Mouse (Mus musculus) limb, embryonic 14.5 days (tissue): ENCODE measurements around the gene Rtn4. TPM values are rescaled to one million over a fixed set of nuclear protein-coding genes. Genes with fewer than 3 reads are reported as not detected.

Source experiments
- ATAC-seq: fragments of 200-750 bp; cut with Nextera tagmentation; 2 replicates; pipeline ENCODE4 v1.8.0; 2017; ENCODE audit warnings: low read depth, moderate number of reproducible peaks, moderate TSS enrichment; ENCODE audit not compliant: low FRiP score
- DNase-seq: peaks from one replicate; pipeline ENCODE4 v3.0.0-alpha.2; 2015; ENCODE audit warnings: low spot score
- H3K27ac ChIP-seq: fragments of 300-500 bp; sonication (generic); replicated peaks from 2 replicates; pipeline ENCODE4 v1.5.1; 2014; ENCODE audit warnings: low read depth, mild to moderate bottlenecking, low read length, moderate library complexity, mixed read lengths
- H3K27me3 ChIP-seq: fragments of 300-500 bp; sonication (generic); 2 replicates; pipeline ENCODE4 v1.6.1; 2014; ENCODE audit warnings: low read length, mixed read lengths; ENCODE audit not compliant: control insufficient read depth, insufficient read depth
- H3K36me3 ChIP-seq: fragments of 300-500 bp; sonication (generic); 2 replicates; pipeline ENCODE4 v1.6.1; 2014; ENCODE audit warnings: mild to moderate bottlenecking, low read length, moderate library complexity, mixed read lengths; ENCODE audit not compliant: control insufficient read depth, insufficient read depth
- H3K4me1 ChIP-seq: fragments of 300-500 bp; sonication (generic); 2 replicates; pipeline ENCODE4 v1.6.1; 2014; ENCODE audit warnings: antibody characterized with exemption, low read length, mixed read lengths; ENCODE audit not compliant: control insufficient read depth, insufficient read depth
- H3K4me2 ChIP-seq: fragments of 300-500 bp; sonication (generic); replicated peaks from 2 replicates; pipeline ENCODE4 v1.6.1; 2014; ENCODE audit warnings: low read depth, mild to moderate bottlenecking, low read length, moderate library complexity; ENCODE audit not compliant: severe bottlenecking
- H3K4me3 ChIP-seq: fragments of 300-500 bp; sonication (generic); replicated peaks from 2 replicates; pipeline ENCODE4 v1.5.1; 2014; ENCODE audit warnings: low read length
- H3K9ac ChIP-seq: fragments of 300-500 bp; sonication (generic); 2 replicates; pipeline ENCODE4 v1.6.1; 2014; ENCODE audit warnings: mild to moderate bottlenecking, low read depth, low read length, moderate library complexity; ENCODE audit not compliant: severe bottlenecking
- H3K9me3 ChIP-seq: fragments of 300-500 bp; sonication (generic); 2 replicates; pipeline ENCODE4 v1.6.1; 2016; ENCODE audit warnings: low read length; ENCODE audit not compliant: control insufficient read depth
- POLR2A ChIP-seq: fragments of 200-500 bp; IDR thresholded peaks from 2 replicates; pipeline ENCODE4 v1.8.0; 2012; ENCODE audit warnings: inconsistent platforms, mild to moderate bottlenecking, moderate library complexity, borderline replicate concordance; ENCODE audit not compliant: insufficient read depth, insufficient read length; ENCODE audit errors: extremely low read depth
- WGBS: fragments of 180-500 bp; shearing (Covaris S2); extraction: QIAGEN DNeasy Blood & Tissue Kit; methylation state at CpG from one replicate; pipeline ENCODE4 v1.1.7; 2014; 5-methylcytosine and 5-hydroxymethylcytosine counted together
- polyA plus RNA-seq, 2 experiments: library from polyadenylated mRNA; depleted of rRNA in 1 of 2; stranded (reverse) in 1 of 2; unstranded in 1 of 2; fragments of >200 nt; fragmentation: Nextera tagmentation in 1 of 2; extraction: Ambion mirVana in 1 of 2; gene quantifications; 2 replicates each; pipeline versions ENCODE4 v1.2.1 to v1.2.3; 2012 to 2014

Gene Rtn4
- polyA plus RNA-seq, 2 experiments: 74.5 to 212 TPM

GRCm38 (mm10) chr11:29758617-29759016, 65.9 kb downstream of the Rtn4 start:
- DNase-seq: no peak
- no peak overlapping the region for H3K4me3 ChIP-seq
- ATAC-seq: no peak
- no peaks in the 10 kb centered on the region for H3K9me3 ChIP-seq
- H3K4me2 ChIP-seq: no peak overlapping the region
- H3K27me3 ChIP-seq: no peaks in the 10 kb centered on the region
- WGBS: 88% methylated on average over 5 of the region's 5 CpGs
- no peak overlapping the region for H3K9ac ChIP-seq
- H3K4me1 ChIP-seq: no peaks in the 10 kb centered on the region
- no peak for TF ChIP-seq POLR2A
- no peaks in the 10 kb centered on the region for H3K36me3 ChIP-seq
- no peak overlapping the region for H3K27ac ChIP-seq

- H3K27me3 ChIP-seq: no peaks in the 10 kb centered on the region
- no peak for TF ChIP-seq POLR2A
- 89% methylated on average over 9 of the region's 9 CpGs for WGBS
- H3K9me3 ChIP-seq: no peaks in the 10 kb centered on the region
- no peak overlapping the region for H3K4me3 ChIP-seq
- no peak overlapping the region for H3K4me2 ChIP-seq
- no peak overlapping the region for H3K27ac ChIP-seq
- no peaks in the 10 kb centered on the region for H3K4me1 ChIP-seq
- no peaks in the 10 kb centered on the region for H3K36me3 ChIP-seq
- ATAC-seq (no peak), DNase-seq (no peak)
- no peak overlapping the region for H3K9ac ChIP-seq
These were observed 68.6 kb downstream of the Rtn4 start for GRCm38 (mm10) chr11:29761387-29761786.

GRCm38 (mm10) chr11:29762768-29763167, 70.0 kb downstream of the Rtn4 start:
- Histone ChIP-seq H3K27ac (no peak overlapping the region), H3K9me3 (no peaks in the 10 kb centered on the region), H3K4me1 (no peaks in the 10 kb centered on the region), H3K4me3 (no peak overlapping the region), H3K27me3 (no peaks in the 10 kb centered on the region), H3K9ac (no peak overlapping the region), H3K4me2 (no peak overlapping the region), H3K36me3 (no peaks in the 10 kb centered on the region)
- ATAC-seq (no peak), DNase-seq (no peak)
- TF ChIP-seq POLR2A: no peak
- WGBS: 92% methylated on average over 1 of the region's 1 CpGs

- no peaks in the 10 kb centered on the region for H3K4me1 ChIP-seq
- ATAC-seq (no peak), DNase-seq (no peak)
- no peaks in the 10 kb centered on the region for H3K36me3 ChIP-seq
- H3K4me2 ChIP-seq: no peak overlapping the region
- 79% methylated on average over 4 of the region's 4 CpGs for WGBS
- H3K9ac ChIP-seq: no peak overlapping the region
- H3K9me3 ChIP-seq: no peaks in the 10 kb centered on the region
- H3K4me3 ChIP-seq: no peak overlapping the region
- H3K27me3 ChIP-seq: no peaks in the 10 kb centered on the region
- H3K27ac ChIP-seq: no peak overlapping the region
- TF ChIP-seq POLR2A: no peak
These were observed 72.3 kb downstream of the Rtn4 start for GRCm38 (mm10) chr11:29765063-29765462.

GRCm38 (mm10) chr11:29766313-29766982, 73.7 kb downstream of the Rtn4 start:
- Histone ChIP-seq H3K36me3 (no peaks in the 10 kb centered on the region), H3K9ac (no peak overlapping the region), H3K27ac (no peak overlapping the region), H3K27me3 (no peaks in the 10 kb centered on the region), H3K4me3 (no peak overlapping the region), H3K4me1 (no peaks in the 10 kb centered on the region), H3K4me2 (no peak overlapping the region), H3K9me3 (no peaks in the 10 kb centered on the region)
- WGBS: 77% methylated on average over 11 of the region's 11 CpGs
- no peak for ATAC-seq
- no peak for DNase-seq
- TF ChIP-seq POLR2A: no peak
